24 mouse cellular contexts compared by ENCODE assay signal in genomic region chr2:29535566-29536244, GRCm38 (mm10).
DNase-seq lines count a peak whose midpoint lies in the region; ATAC-seq and TF ChIP-seq lines count a peak whose summit lies in the region.
"Had no signal": no experiment of that assay in that cellular context is flagged by ENCODE, and none has a peak within 500 bp of the region (broad histone marks: within the 10 kb centered on the region; RNA-seq: fewer than 3 reads in every experiment).

No protein-coding gene starts in this region.

- no peak overlapping the region for H3K4me2 ChIP-seq in forebrain, embryonic 15.5 days (replicated peaks)
- H3K4me2 ChIP-seq in heart, embryonic 14.5 days (ENCODE audit: low read length), result no peak overlapping the region
- H3K4me2 ChIP-seq in embryonic facial prominence, embryonic 13.5 days, result no peak overlapping the region
- H3K4me2 ChIP-seq: embryonic facial prominence, embryonic 15.5 days; hindbrain, embryonic 12.5 days had no signal

- H3K4me3 ChIP-seq in forebrain, embryonic 15.5 days, result no peak overlapping the region
- no peak overlapping the region for H3K4me3 ChIP-seq in forebrain, embryonic 10.5 days
- no peak overlapping the region for H3K4me3 ChIP-seq in heart, embryonic 14.5 days (ENCODE audit: control insufficient read depth in 1 of 2, insufficient read depth in 1 of 2, low read depth in 1 of 2, low read length in 2 of 2)
- no peak overlapping the region for H3K4me3 ChIP-seq in heart, adult 2 months
- H3K4me3 ChIP-seq in embryonic facial prominence, embryonic 13.5 days, result no peak overlapping the region
- H3K4me3 ChIP-seq: embryonic facial prominence, embryonic 15.5 days; erythroblast, embryonic 14.5 days; gastrocnemius, adult 2 months; hindbrain, embryonic 12.5 days had no signal

- H3K9ac ChIP-seq in forebrain, embryonic 15.5 days (replicated peaks), result no peak overlapping the region
- H3K9ac ChIP-seq in heart, embryonic 14.5 days (ENCODE audit: low read length), result no peak overlapping the region
- no peak overlapping the region for H3K9ac ChIP-seq in heart, adult 2 months (ENCODE audit: low read depth, low read length)
- H3K9ac ChIP-seq in embryonic facial prominence, embryonic 13.5 days, result no peak overlapping the region
- H3K9ac ChIP-seq: embryonic facial prominence, embryonic 15.5 days; hindbrain, embryonic 12.5 days had no signal

- no peaks in the 10 kb centered on the region for H3K27me3 ChIP-seq in forebrain, embryonic 15.5 days
- H3K27me3 ChIP-seq in forebrain, embryonic 10.5 days (ENCODE audit: poor library complexity, severe bottlenecking), result no peaks in the 10 kb centered on the region
- no peaks in the 10 kb centered on the region for H3K27me3 ChIP-seq in heart, embryonic 14.5 days (ENCODE audit: control insufficient read depth, insufficient read depth, low read length)
- no peaks in the 10 kb centered on the region for H3K27me3 ChIP-seq in heart, adult 2 months (ENCODE audit: control insufficient read depth, insufficient read depth, low read length)
- H3K27me3 ChIP-seq in embryonic facial prominence, embryonic 13.5 days, result no peaks in the 10 kb centered on the region
- H3K27me3 ChIP-seq: embryonic facial prominence, embryonic 15.5 days; hindbrain, embryonic 12.5 days had no signal

- TF ChIP-seq POLR2A in heart, adult 2 months (IDR thresholded peaks at IDR 0.05; ENCODE audit: insufficient read depth, low read depth, low read length), result no peak
- TF ChIP-seq POLR2A in brain, embryonic 14.5 days (IDR thresholded peaks at IDR 0.05; ENCODE audit: borderline replicate concordance, extremely low read depth, insufficient read depth, insufficient read length, poor library complexity, severe bottlenecking), result no peak

- H3K4me1 ChIP-seq in forebrain, embryonic 15.5 days, result peaks cover 9% of the 10 kb centered on the region
- peaks cover 11% of the 10 kb centered on the region for H3K4me1 ChIP-seq in forebrain, embryonic 10.5 days
- H3K4me1 ChIP-seq in heart, embryonic 14.5 days (ENCODE audit: control insufficient read depth in 2 of 2, insufficient read depth in 2 of 2, low read length in 2 of 2), result peaks cover 12 to 16% of the 10 kb centered on the region in 2 experiments
- H3K4me1 ChIP-seq in heart, adult 2 months (ENCODE audit: control insufficient read depth, insufficient read depth, low read length), result no peaks in the 10 kb centered on the region
- peaks cover 3% of the 10 kb centered on the region; the same call in 1 of the 2 replicates for H3K4me1 ChIP-seq in embryonic facial prominence, embryonic 13.5 days

- no peaks in the 10 kb centered on the region for H3K9me3 ChIP-seq in forebrain, embryonic 15.5 days
- no peaks in the 10 kb centered on the region for H3K9me3 ChIP-seq in forebrain, embryonic 10.5 days
- no peaks in the 10 kb centered on the region for H3K9me3 ChIP-seq in heart, embryonic 14.5 days (ENCODE audit: control insufficient read depth, low read length)
- H3K9me3 ChIP-seq in embryonic facial prominence, embryonic 13.5 days, result no peaks in the 10 kb centered on the region
- H3K9me3 ChIP-seq: embryonic facial prominence, embryonic 15.5 days; hindbrain, embryonic 12.5 days had no signal

- no peak for TF ChIP-seq EP300 in heart, adult 2 months (IDR thresholded peaks at IDR 0.05; ENCODE audit: insufficient read depth, low read depth, low read length)

- no peak for DNase-seq in forebrain, embryonic 10.5 days (ENCODE audit: extremely low spot score, low spot score)
- DNase-seq in heart, adult 2 months, result no peak
- peak; percentile 64 for DNase-seq in brain, embryonic 14.5 days (ENCODE audit: low read depth)
- DNase-seq in thymus, postnatal 4 days, result no peak
- DNase-seq in lung, postnatal 10 days, result no peak
- DNase-seq: adrenal gland, adult 2 months; adrenal gland, postnatal 25 days; cerebellum, adult 11 months; cerebellum, adult 8-10 months; cerebellum, postnatal 14 days; embryo, embryonic 11 days; gastrocnemius, adult 2 months; gastrocnemius, postnatal 36 days; heart, postnatal 36 days; kidney, adult 11 months; kidney, adult 9 months had no signal

- intact Hi-C loops in heart, adult 2 months (cut with DNase I), result no loop called here

- H3K79me2 ChIP-seq in heart, adult 2 months (replicated peaks; ENCODE audit: control insufficient read depth, insufficient read depth, low read length), result no peaks in the 10 kb centered on the region

- peak overlapping the region; percentile 32 for H3K27ac ChIP-seq in forebrain, embryonic 15.5 days (replicated peaks)
- H3K27ac ChIP-seq in forebrain, embryonic 10.5 days, result no peak overlapping the region
- H3K27ac ChIP-seq in heart, embryonic 14.5 days (replicated peaks in 1 of 2; ENCODE audit: control insufficient read depth in 1 of 2, insufficient read depth in 1 of 2, low read depth in 2 of 2, low read length in 2 of 2), result peak overlapping the region; percentile 24 to 29; a peak in 2 of 4 replicates
- no peak overlapping the region for H3K27ac ChIP-seq in heart, adult 2 months
- H3K27ac ChIP-seq in embryonic facial prominence, embryonic 13.5 days, result peak overlapping the region; percentile 39; the same call in 1 of the 2 replicates
- H3K27ac ChIP-seq: embryonic facial prominence, embryonic 15.5 days; gastrocnemius, adult 2 months; hindbrain, embryonic 12.5 days; hindbrain, postnatal 0 days; kidney, postnatal 0 days had no signal

- no peaks in the 10 kb centered on the region for H3K36me3 ChIP-seq in forebrain, embryonic 15.5 days
- H3K36me3 ChIP-seq in forebrain, embryonic 10.5 days (replicated peaks), result no peaks in the 10 kb centered on the region
- no peaks in the 10 kb centered on the region for H3K36me3 ChIP-seq in heart, embryonic 14.5 days (ENCODE audit: control insufficient read depth, insufficient read depth, low read length)
- H3K36me3 ChIP-seq in heart, adult 2 months (ENCODE audit: control insufficient read depth, insufficient read depth, low read length), result no peaks in the 10 kb centered on the region
- H3K36me3 ChIP-seq in embryonic facial prominence, embryonic 13.5 days, result no peaks in the 10 kb centered on the region
- H3K36me3 ChIP-seq: embryonic facial prominence, embryonic 15.5 days; hindbrain, embryonic 12.5 days had no signal

- no peak for TF ChIP-seq CTCF in heart, adult 2 months (IDR thresholded peaks at IDR 0.05)
- no peak for TF ChIP-seq CTCF in brain, embryonic 14.5 days (IDR thresholded peaks at IDR 0.05; ENCODE audit: borderline replicate concordance, extremely low read depth, insufficient read depth, insufficient read length)

- ATAC-seq in forebrain, embryonic 15.5 days (replicated peaks), result no peak
- peak; percentile 52; the same call in 1 of the 2 replicates for ATAC-seq in heart, embryonic 14.5 days (ENCODE audit: insufficient number of reproducible peaks, insufficient read depth, low FRiP score, low read depth)
- ATAC-seq in embryonic facial prominence, embryonic 13.5 days (ENCODE audit: insufficient number of reproducible peaks, insufficient read depth, low FRiP score, low TSS enrichment, low read depth), result no peak

- WGBS in forebrain, embryonic 15.5 days, result 48% methylated on average over 5 of the region's 5 CpGs
- WGBS in forebrain, embryonic 10.5 days, result 85% methylated on average over 5 of the region's 5 CpGs
- WGBS in heart, embryonic 14.5 days, result 62% methylated on average over 5 of the region's 5 CpGs
- 59% methylated on average over 5 of the region's 5 CpGs for WGBS in heart, adult 2 months
- WGBS in embryonic facial prominence, embryonic 13.5 days, result 68% methylated on average over 5 of the region's 5 CpGs

Comparison
In these comparisons a context has a peak if more than half of its experiments do, and no peak if none do; other contexts are left out.
1. H3K27ac ChIP-seq: peak in forebrain, embryonic 15.5 days (single experiment), heart, embryonic 14.5 days (2 of 2) and embryonic facial prominence, embryonic 13.5 days (single experiment); none in forebrain, embryonic 10.5 days (single experiment) and heart, adult 2 months (single experiment).